Mouse (Mus musculus) adrenal gland, postnatal 10 days (tissue): ENCODE results near the gene Erc2. TPM values are rescaled to one million over a fixed set of nuclear protein-coding genes. Genes with fewer than 3 reads are reported as not detected.
A peak's percentile ranks its signal among the peaks of the same experiment; 100 is the strongest.

Source experiments
- DNase-seq: peaks from one replicate; pipeline ENCODE4 v3.0.0; 2021; ENCODE audit warnings: mixed read lengths
- long read RNA-seq, 2 experiments: library from polyadenylated mRNA; stranded (forward); transcript quantifications; one replicate each; pipeline ENCODE4 v2.0.0; 2021
- total RNA-seq, 2 experiments: library from RNA; stranded (reverse); gene quantifications; 2 replicates each; pipeline ENCODE4 v1.2.3; 2021

Erc2 gene
- total RNA-seq = 1 to 10 TPM; 5.0 to 9.3 TPM
- long read RNA-seq, experiment 1, partial matches to known transcripts = 2 of 5 reads
- long read RNA-seq, experiment 1, other reads (novel, unspliced or antisense) = 3 of 5 reads
- long read RNA-seq, experiment 2, partial matches to known transcripts = 0 of 2 reads
- long read RNA-seq, experiment 2, other reads (novel, unspliced or antisense) = 2 of 2 reads

DNA sequence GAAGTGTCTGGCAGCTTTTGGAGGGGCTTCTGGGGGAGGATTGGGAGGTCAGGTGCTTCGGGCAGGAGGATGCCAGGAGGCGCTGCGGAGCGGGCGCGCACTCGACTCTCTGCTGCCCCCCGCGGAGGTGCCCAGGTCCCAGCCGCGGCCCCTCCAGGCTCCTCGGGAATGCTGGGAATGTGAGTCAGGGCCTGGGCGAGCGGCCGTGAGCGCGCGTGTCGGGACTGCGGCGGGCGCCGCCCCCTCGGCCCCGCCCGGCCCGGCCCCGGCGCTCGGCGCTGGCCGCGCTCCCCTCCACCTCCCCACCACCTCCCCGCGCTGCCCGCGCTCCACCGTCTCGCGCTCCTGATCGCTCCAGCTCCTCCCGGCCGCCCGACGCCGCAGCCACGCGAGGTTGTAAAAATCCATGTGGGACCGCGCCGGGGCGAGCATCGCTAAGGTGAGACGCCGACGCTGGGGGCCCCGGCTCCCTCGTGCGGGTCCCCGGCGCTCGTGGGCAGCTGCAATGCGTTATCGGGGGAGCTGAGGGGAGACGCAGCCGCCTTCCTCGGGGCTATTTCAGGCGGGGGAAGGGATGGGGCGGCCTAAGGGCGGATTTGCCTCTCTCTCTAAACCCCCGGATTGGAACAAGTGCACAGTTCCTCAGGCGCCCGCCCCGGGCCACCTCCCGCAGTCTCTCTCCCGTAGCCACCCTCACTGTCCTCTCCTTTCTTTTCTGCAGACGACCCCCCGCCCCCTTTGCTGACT, at the start of gene Erc2:
Gene Erc2, plus strand, starts transcription at position 253 of the 747 bp plus-strand sequence.
- DNase-seq = peak; percentile 85

DNA sequence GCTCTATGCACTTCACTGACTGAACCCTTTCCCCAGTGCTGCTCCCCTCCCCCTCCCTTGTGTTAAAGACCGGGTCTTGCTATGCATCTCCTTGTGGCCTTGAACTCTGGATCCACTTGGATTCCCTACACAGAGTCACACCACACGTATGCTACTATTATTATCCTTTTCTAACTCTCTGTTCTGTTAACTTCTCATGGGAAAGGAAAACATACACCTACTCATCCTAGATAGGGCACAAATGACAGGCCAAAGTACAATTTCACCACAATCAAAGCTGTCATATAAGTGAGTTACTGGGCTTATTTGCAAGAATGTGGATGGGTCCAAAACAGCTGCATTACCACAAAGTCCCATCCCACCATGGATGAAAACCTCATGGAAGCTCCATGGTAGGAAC, 43.8 kb upstream of the Erc2 start:
- no peak for DNase-seq

DNA sequence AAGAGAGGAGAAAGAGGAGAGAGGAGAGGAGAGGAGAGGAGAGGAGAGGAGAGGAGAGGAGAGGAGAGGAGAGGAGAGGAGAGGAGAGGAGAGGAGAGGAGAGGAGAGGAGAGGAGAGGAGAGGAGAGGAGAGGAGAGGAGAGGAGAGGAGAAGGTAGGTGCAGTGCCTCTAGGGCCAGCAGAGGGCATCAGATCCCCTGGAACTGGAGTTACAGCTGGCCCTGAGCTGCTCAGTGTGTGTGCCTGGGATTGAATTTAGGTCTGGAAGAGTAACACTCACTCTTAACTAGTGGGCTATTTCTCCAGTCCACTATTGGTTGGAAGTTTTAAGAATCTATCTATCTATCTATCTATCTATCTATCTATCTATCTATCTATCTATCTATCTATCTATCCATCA, 32.6 kb upstream of the Erc2 start:
- peak; percentile 54 for DNase-seq

DNA sequence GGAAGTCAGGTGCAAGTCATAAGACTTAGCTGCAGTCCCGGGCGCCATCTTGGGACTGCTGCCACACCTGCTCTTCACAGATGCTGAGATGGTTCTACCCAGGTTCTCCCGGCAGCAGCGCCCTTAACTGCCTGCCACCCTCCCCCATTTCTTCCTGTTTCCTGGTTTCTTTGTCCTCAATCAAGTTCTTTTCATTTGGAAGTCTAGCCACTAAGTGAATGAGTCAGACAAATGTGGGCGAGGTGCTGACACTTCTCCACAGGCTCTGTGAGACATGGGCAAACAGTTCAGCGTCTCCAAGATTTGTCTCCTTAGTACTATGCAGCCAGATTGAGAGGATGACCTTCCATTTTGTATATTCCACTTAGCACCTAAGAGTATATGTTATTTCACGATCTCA, 30.1 kb upstream of the Erc2 start:
- no peak for DNase-seq

DNA sequence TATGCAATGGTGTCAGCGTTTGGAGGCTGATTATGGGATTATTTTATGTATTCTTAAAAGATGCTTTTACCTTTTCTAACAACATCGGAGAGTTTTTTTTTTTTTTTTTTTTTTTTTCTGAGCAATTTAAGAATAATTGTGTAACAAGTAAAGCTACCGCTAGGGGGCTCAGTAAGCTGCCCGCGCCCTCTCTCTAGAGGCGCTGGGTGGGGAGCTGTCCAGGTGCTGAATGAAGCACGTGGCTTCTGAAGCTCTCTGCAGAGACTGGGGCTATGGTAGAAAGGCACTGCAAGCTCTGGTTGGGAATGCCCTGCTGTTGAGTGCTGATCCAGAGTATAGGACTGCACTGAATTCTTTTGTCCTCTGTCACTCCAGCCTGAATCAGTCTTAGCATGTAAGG, 26.0 kb upstream of the Erc2 start:
- peak; percentile 94 for DNase-seq

DNA sequence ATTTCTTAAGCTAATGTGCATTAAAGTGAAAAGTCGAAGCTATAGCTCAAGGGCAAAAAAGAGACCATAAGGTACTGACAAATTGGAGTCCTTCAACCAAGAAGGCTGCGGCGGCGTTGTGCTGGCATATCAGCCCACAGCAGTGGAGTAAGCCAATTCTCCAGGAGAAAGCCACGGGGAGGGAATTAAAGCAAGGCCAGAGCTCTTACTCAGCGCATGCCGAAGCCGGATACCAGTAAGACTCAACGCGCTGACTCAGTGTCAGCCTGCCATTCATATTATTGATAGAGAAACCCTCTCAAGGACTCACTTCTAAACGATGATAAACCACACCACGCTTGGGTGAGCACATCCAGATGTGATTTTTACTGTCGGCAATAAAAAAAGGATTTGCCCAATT, 20.1 kb upstream of the Erc2 start:
- peak; percentile 66 for DNase-seq

DNA sequence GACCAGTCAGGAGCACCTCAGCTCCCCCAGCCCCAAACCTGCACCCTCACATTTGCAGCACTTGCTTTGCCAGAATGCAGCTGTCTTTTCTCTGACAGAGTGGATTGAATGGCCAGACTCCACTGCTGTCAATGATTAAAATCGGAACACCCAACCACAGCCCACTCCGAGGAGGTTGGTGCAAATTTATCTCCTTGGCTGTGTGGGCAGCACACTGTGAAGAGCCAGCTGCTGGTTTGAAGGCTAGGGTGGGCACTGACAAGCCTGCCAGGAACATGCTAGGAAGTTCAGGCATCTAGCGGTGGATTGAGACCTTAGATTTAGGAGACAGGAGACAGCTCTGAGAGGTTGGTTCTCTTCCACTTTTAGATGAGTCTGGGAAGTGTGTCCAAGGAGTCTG, 14.8 kb upstream of the Erc2 start:
- no peak for DNase-seq

DNA sequence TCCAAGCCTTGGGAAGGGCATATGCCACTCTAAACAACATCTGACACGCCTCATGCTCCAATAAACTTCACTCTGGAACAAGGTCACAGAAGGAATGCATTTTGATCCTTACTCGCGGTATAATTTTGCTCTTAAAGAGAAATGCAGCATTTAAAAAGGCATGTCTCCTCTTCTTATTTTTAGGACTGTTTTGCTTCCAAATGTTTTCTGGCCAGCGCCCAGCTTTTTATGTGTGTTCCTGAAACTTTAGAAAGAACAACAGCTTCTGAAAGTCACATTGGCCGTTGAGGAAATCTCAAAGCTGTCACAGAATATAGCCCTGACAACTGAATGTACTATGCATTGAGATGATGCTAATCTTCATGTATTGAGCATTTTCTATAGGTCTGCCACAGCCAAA, 8.5 kb upstream of the Erc2 start:
- no peak for DNase-seq

DNA sequence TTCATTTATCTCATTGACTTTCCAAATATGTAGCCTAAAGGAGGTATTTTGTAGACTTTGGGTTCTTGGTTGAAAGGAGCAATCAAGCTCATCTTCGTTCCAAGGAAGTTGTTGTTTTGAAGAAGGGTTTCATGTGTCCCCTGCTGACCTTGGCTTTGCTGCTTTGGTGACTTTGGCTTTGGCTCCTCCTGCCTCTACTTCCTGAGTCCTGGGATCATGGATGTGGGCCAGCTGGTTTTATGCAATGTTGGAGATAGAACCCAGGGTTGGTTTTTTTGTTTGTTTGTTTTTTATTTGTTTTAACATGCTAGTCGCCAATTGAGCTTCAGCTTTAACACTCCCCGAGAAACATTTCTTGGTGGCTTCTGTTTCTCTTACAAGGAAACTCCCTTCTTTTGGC, 4.9 kb upstream of the Erc2 start:
- DNase-seq = no peak

DNA sequence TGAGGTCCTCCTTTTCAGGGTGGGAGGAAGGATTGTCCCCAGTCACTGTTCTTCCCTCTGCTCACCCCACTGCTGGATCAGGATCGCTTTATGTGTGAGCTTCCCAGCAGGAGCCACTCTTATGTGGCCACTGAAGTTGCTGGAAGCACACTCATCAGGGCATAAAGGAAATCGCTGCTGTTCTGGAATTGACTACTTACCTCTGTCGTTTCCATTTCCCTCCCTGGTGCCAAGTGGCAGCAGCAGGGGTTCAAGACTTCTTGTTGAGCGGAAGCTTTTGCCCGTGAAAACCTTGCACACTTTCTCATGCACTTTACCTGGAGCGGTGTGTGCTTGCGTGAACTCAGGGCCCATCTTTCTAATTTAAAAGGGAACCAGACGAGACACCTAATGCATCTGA, 652 bp upstream of the Erc2 start:
- DNase-seq = no peak

DNA sequence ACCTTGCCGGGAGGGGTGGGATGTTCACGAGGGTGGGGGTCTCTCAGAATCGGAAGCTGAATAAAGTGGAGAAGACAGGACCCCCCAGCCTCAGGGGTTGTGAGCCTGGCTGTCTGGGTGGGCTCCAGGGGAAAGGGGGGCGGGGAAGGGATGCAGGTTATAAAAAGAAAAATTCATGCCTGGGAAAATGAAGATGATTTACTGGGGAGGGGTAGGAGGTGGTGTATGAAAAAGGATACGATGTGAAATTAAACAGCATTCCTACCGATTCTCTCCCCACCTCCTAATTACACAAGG, 643 bp downstream of the Erc2 start:
- DNase-seq = no peak

DNA sequence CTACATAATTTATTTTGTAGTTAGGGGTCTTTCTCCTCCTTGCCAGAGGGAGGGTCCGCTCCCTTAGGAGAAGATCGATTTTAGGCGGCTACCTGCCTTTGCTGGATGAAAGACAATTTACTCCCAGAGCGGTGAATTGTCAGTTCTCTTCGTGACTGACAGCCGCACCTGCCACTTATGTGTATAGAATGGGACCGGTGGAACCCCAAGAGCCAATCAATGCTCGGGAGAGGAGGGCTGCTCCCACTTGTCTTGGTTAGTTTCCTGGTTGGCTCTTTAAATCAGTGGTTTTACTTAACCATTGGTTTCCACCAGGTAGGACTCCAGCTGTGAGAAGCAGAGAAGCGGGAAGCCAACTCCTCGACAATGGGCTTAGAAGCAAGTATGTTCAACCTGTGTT, 1.1 kb downstream of the Erc2 start:
- peak; percentile 49 for DNase-seq

DNA sequence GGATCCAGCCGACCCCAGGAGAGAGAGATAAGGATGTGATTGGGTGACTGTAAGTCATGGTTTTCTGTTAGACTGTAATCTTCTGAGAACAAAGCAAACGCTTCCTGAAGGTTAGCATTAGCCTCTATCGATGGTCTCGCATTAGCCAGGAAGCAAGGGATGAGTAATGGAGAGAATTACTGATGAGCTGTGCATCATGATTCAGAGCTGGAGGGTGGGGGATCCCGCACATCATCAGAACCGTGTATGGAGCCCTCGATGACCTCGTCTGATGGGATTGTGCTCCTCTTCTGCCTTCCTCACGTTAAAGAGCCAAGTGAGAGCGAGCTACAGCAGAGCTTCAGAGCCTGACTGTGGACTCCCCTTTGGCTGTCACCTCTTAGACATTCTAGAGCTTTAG, 6.5 kb downstream of the Erc2 start:
- peak; percentile 7 for DNase-seq

DNA sequence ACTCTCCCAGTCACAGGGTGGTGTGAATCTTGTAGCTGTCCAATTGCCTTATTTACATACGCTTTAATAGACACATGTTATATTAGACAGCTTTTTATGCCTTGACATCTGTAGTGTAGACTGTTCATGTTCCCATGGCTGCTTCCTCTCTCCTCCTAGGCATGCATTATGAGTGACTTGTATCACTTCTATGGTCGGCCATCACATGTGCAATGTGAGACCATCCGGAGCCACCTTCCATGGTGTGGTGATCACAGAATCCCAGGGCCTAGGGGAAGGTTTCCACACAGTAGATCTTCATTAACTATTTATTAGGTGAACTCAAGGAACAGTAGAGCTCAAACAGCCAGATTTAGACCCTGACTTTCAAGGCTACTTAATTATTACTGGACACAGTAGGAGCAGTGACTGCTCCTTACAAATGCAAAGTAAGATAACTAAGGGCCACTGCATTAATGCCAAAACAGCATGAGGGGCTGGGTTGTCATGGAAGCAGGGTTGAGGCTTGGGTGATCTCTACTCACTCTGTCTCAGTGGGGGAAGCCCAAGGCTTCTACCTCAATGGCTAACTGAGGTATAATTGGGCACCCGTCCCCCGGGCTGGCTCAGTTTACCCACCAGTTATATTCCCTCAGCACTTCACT, 7.3 kb downstream of the Erc2 start:
- DNase-seq = no peak

DNA sequence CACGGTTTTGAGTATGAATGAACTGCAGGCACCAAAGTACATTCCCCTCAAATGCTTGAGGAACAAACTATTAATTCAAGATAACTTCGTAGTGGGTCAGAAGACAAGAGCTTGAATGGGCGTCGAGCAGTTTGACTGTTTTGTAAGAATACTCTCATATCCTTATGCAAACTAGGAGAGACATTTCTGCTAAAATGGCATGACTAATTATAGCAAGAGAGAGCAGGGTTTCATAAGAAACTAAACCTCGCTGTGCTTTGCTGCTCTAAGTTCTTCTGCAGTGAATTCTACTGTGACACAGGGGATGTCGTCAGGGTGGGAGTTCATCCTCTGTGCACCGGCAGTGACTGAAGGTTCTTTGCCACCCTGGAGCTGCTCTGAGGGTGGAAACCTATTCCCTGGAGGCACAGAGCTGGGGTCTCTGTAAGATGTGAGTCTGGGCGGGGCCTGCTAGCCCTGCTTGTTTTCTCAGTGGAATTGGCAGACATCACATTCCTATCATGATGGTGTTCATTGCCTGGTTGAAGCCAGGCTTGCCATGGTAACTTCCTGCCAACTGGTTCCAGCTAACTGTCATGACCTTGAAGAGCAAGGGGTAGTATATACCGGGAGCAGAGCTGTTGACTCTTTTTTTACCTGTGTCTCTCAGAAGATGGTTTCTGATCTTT, 8.9 kb downstream of the Erc2 start:
- no peak for DNase-seq

DNA sequence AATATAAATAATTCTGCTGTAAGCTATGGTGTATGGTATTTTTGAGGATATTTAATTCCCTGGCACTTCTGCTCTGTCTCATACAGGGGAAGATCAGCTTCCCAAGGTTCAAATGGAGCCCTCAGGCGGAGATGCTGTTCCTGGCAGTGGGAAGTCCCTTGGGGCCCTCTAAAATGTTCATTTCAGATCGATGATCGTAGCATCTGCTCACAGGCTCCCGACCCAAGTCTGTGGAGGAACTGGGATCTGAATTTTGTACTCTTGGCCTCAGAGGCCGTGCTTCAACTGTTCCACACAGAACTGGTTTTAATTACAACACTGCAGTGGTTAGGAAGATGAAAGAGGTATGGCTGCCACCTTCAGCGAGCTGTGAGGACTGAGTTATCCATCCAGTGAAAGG, 12.5 kb downstream of the Erc2 start:
- no peak for DNase-seq

DNA sequence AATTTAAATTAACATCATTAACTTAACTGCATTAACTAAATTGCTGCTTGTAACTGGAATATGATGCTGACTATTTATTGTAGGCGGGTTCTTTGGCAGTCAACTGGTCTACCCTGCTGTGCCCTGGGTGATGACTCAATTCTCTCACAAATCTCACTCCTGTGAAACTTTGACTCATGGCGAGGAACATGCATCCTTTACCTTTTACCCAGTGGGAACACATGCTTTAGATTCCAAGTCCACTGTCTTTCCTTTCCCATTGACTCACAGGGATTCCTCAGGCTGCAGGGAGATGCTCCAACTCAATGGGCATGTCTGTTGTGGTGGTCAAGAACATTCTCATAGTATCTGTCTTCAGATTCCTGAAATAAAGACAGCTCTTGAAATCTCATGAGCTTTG, 14.3 kb downstream of the Erc2 start:
- DNase-seq = no peak

DNA sequence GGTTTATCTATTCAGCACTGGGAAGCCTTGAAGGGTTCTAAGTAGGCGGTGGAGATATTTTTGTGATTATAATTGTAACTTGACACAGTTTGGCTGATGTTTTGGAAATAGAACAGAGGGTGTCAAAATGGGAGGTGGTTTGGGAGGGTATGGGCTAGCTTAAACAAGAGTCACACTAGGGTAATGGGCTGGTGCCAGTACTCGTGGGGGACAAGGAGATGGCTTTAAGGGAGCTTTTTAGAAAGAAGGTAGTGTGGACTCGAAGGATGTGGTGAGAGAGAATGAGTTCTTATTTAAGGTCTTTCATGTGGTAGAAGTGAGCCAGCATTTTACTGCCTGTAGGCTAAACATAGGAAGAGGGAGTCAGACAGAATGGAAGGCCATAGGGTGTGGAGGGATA, 19.2 kb downstream of the Erc2 start:
- DNase-seq = no peak

DNA sequence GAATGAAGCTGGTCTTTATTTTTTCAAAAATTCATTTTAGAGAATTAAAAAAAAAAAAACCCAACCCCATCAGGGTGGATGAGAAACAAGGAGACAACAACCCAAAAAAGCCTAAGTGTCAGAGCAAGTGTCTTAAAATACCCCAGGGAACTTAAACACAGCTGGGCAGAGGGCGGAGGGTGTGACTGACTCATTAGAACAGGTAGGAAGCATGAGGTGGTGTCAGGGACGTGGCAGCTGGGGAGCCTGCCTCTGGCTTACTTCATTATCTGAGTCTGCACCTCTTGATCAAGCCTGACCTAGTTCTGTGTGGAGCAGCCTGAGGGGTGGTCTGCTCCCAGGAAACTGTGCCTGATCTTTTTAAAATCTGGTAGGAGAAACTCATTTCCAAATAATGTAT, 20.8 kb downstream of the Erc2 start:
- no peak for DNase-seq

DNA sequence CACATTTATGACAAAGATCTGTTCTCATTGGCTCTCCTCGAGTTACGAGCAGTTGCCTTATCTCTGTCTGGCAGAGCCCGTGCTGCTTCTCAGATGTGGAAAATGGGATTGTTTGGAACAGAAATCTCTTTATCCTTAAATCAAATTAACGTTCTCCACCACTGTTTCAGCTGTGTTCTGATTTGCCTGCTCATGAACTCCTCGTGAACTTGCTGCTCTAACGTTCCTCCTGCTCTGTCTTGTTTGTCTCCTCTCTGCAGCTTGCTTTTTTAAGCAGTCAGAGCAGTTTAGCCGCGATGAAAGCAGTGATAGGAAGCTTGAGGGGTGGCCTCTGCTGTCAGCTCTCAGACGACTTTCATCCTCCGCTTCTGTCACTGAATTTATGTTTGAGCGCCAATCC, 32.4 kb downstream of the Erc2 start:
- DNase-seq = no peak

DNA sequence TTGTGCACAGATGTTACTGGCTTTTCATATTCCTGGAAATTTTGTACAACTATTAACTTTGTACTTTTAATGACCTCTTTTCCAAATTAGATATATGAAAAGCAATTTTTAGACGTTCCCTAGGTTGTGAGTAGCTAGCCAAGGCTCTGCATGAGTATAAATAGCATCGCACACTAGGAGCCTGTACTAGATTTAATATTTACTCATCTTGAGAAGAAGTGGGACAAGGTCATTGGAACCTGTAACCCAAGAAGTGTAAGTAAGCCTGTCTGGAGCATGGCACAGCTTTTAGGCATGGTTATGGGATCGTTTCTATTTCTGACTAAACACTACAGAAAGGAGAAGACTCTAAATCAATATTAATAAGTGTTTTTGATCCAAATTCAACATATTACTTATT, 36.4 kb downstream of the Erc2 start:
- no peak for DNase-seq

DNA sequence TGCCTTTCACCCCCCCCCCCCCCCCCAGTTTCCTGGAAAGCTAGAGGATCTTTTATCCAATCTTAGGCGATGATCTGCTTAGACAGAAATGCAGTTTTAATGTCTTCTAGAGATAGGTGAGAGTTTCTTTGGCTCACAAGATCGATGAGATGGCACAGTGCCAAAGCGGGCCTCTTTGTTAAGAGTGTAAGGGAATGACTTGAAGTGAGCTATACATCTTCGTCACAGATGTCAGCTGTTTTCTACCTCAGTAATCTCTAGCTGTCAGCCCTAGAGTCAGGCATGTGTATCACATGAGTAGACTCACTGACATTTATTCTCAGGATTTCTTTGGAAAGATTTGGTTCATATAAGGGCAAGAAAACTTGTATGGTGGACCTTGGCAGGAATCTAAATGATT, 39.2 kb downstream of the Erc2 start:
- DNase-seq = no peak

DNA sequence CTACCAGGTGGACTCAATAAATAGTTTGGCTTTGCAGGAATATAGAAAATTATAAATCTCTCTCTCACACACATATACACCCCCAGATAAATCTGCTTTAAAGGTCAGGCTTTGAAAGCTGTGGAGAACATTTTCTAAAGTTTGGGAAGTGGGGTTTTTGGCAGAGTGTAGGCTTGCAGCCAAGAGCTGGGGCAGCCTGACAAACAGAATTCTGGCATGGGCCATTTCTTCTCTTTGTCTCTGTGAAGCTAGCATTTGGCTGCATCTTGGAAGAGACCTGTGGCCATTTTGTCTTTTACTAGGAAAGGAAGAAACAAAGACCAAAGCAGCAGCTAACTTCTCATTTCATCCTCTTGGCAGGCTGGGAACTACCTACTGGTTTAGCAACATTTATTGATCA, 40.0 kb downstream of the Erc2 start:
- DNase-seq = no peak
